Mouse (Mus musculus) limb, embryonic 11.5 days (tissue): ENCODE measurements around the gene Kctd10. TPM values are rescaled to one million over a fixed set of nuclear protein-coding genes. Genes with fewer than 3 reads are reported as not detected.

ENCODE experiments used
- ATAC-seq: fragments of 200-750 bp; cut with Nextera tagmentation; 2 replicates; pipeline ENCODE4 v1.8.0; 2017; ENCODE audit warnings: low read depth; ENCODE audit not compliant: insufficient number of reproducible peaks, low FRiP score, low TSS enrichment
- DNase-seq: peaks from one replicate; pipeline ENCODE4 v3.0.0-alpha.2; 2015; ENCODE audit warnings: low spot score
- H3K27ac ChIP-seq: fragments of 300-500 bp; sonication (generic); replicated peaks from 2 replicates; pipeline ENCODE4 v1.5.1; 2014; ENCODE audit warnings: low read depth, mild to moderate bottlenecking, low read length
- H3K27me3 ChIP-seq: fragments of 300-500 bp; sonication (generic); 2 replicates; pipeline ENCODE4 v1.6.1; 2014; ENCODE audit warnings: mild to moderate bottlenecking, low read length, mixed read lengths; ENCODE audit not compliant: control insufficient read depth, insufficient read depth
- H3K36me3 ChIP-seq: fragments of 300-500 bp; sonication (generic); 2 replicates; pipeline ENCODE4 v1.6.1; 2014; ENCODE audit warnings: mild to moderate bottlenecking, low read length, moderate library complexity, mixed read lengths; ENCODE audit not compliant: control insufficient read depth, insufficient read depth
- H3K4me1 ChIP-seq: fragments of 300-500 bp; sonication (generic); 2 replicates; pipeline ENCODE4 v1.6.1; 2014; ENCODE audit warnings: low read length, mixed read lengths; ENCODE audit not compliant: control insufficient read depth, insufficient read depth
- H3K4me2 ChIP-seq: fragments of 300-500 bp; sonication (generic); 2 replicates; pipeline ENCODE4 v1.6.1; 2014; ENCODE audit warnings: low read depth, mild to moderate bottlenecking, moderate library complexity; ENCODE audit not compliant: severe bottlenecking
- H3K4me3 ChIP-seq: fragments of 300-500 bp; sonication (generic); 2 replicates; pipeline ENCODE4 v1.5.1; 2014; ENCODE audit warnings: low read depth, low read length
- H3K9ac ChIP-seq: fragments of 300-500 bp; sonication (generic); 2 replicates; pipeline ENCODE4 v1.6.1; 2014; ENCODE audit warnings: mild to moderate bottlenecking, low read length
- H3K9me3 ChIP-seq: fragments of 300-500 bp; sonication (generic); 2 replicates; pipeline ENCODE4 v1.6.1; 2016; ENCODE audit warnings: low read length; ENCODE audit not compliant: control insufficient read depth
- WGBS: fragments of 180-500 bp; shearing (Covaris S2); extraction: QIAGEN DNeasy Blood & Tissue Kit; methylation state at CpG from one replicate; pipeline ENCODE4 v1.1.7; 2014; 5-methylcytosine and 5-hydroxymethylcytosine counted together
- polyA plus RNA-seq: library from polyadenylated mRNA; unstranded; fragments of >200 nt; fragmentation: Nextera tagmentation; extraction: Ambion mirVana; gene quantifications from 2 replicates; pipeline ENCODE4 v1.2.1, GENCODE M21; 2014

Gene Kctd10
- polyA plus RNA-seq, 1 experiment from 2014 or later = 88.6 TPM

GRCm38 (mm10) chr5:114374409-114375213 lies 5.7 kb downstream of the Kctd10 start:
- Histone ChIP-seq H3K4me2 (no peak overlapping the region), H3K27me3 (no peaks in the 10 kb centered on the region), H3K9ac (no peak overlapping the region), H3K9me3 (no peaks in the 10 kb centered on the region), H3K4me1 (peaks cover 45% of the 10 kb centered on the region), H3K36me3 (peaks cover 9% of the 10 kb centered on the region), H3K4me3 (no peak overlapping the region), H3K27ac (no peak overlapping the region)
- 90% methylated on average over 23 of the region's 23 CpGs for WGBS
- no peak for ATAC-seq
- DNase-seq = no peak

- H3K27me3 ChIP-seq = no peaks in the 10 kb centered on the region
- H3K9me3 ChIP-seq = no peaks in the 10 kb centered on the region
- H3K27ac ChIP-seq = no peak overlapping the region
- DNase-seq = no peak
- no peak overlapping the region for H3K9ac ChIP-seq
- no peak overlapping the region for H3K4me3 ChIP-seq
- WGBS = 91% methylated on average over 9 of the region's 9 CpGs
- H3K4me1 ChIP-seq = peaks cover 40% of the 10 kb centered on the region
- ATAC-seq = no peak
- H3K4me2 ChIP-seq = no peak overlapping the region
- peaks cover 17% of the 10 kb centered on the region for H3K36me3 ChIP-seq
Measured at GRCm38 (mm10) chr5:114373581-114373980, 6.7 kb downstream of the Kctd10 start.

- Histone ChIP-seq H3K9ac (no peak overlapping the region), H3K4me1 (peaks cover 38% of the 10 kb centered on the region), H3K9me3 (no peaks in the 10 kb centered on the region), H3K36me3 (peaks cover 18% of the 10 kb centered on the region), H3K4me2 (no peak overlapping the region), H3K27me3 (no peaks in the 10 kb centered on the region), H3K27ac (0 out of 2 replicates have a peak overlapping the region, but pooled peaks have one; percentile 56), H3K4me3 (no peak overlapping the region)
- ATAC-seq = no peak
- no peak for DNase-seq
- WGBS = 81% methylated on average over 11 of the region's 11 CpGs
Measured at GRCm38 (mm10) chr5:114373174-114373573, 7.1 kb downstream of the Kctd10 start.

GRCm38 (mm10) chr5:114372565-114372964 lies 7.7 kb downstream of the Kctd10 start:
- WGBS = 37% methylated on average over 11 of the region's 11 CpGs
- peaks cover 38% of the 10 kb centered on the region for H3K4me1 ChIP-seq
- no peak for DNase-seq

GRCm38 (mm10) chr5:114371731-114372473 lies 8.4 kb downstream of the Kctd10 start:
- ATAC-seq (no peak), DNase-seq (no peak)
- H3K36me3 ChIP-seq = peaks cover 28% of the 10 kb centered on the region
- H3K4me2 ChIP-seq = no peak overlapping the region
- no peaks in the 10 kb centered on the region for H3K9me3 ChIP-seq
- WGBS = 58% methylated on average over 25 of the region's 25 CpGs
- H3K4me3 ChIP-seq = no peak overlapping the region
- no peaks in the 10 kb centered on the region for H3K27me3 ChIP-seq
- peak overlapping the region; percentile 66; the same call in 1 of the 2 replicates for H3K27ac ChIP-seq
- peaks cover 38% of the 10 kb centered on the region for H3K4me1 ChIP-seq
- H3K9ac ChIP-seq = no peak overlapping the region

More at GRCm38 (mm10) chr5:114372565-114372964, 7.7 kb downstream of the Kctd10 start:
- Histone ChIP-seq H3K9me3 (no peaks in the 10 kb centered on the region), H3K36me3 (peaks cover 25% of the 10 kb centered on the region), H3K27ac (peak overlapping the region; percentile 56; the same call in 1 of the 2 replicates), H3K4me3 (no peak overlapping the region), H3K4me2 (no peak overlapping the region), H3K27me3 (no peaks in the 10 kb centered on the region), H3K9ac (no peak overlapping the region)
- ATAC-seq = no peak

- peak overlapping the region; percentile 66 for H3K27ac ChIP-seq
- H3K4me3 ChIP-seq = no peak overlapping the region
- H3K4me1 ChIP-seq = peaks cover 38% of the 10 kb centered on the region
- ATAC-seq = no peak
- WGBS = 41% methylated on average over 3 of the region's 3 CpGs
- no peaks in the 10 kb centered on the region for H3K27me3 ChIP-seq
- H3K4me2 ChIP-seq = no peak overlapping the region
- no peak for DNase-seq
- no peaks in the 10 kb centered on the region for H3K9me3 ChIP-seq
- H3K9ac ChIP-seq = no peak overlapping the region
- H3K36me3 ChIP-seq = peaks cover 28% of the 10 kb centered on the region
Measured at GRCm38 (mm10) chr5:114371331-114371730, 9.0 kb downstream of the Kctd10 start.

- peaks cover 38% of the 10 kb centered on the region for H3K4me1 ChIP-seq
- no peaks in the 10 kb centered on the region for H3K27me3 ChIP-seq
- H3K9me3 ChIP-seq = no peaks in the 10 kb centered on the region
- H3K9ac ChIP-seq = no peak overlapping the region
- H3K36me3 ChIP-seq = peaks cover 33% of the 10 kb centered on the region
- H3K27ac ChIP-seq = peak overlapping the region; percentile 66
- WGBS = 11% methylated on average over 9 of the region's 9 CpGs
- H3K4me3 ChIP-seq = no peak overlapping the region
- ATAC-seq = no peak
- DNase-seq = peak; percentile 78
- H3K4me2 ChIP-seq = peak overlapping the region; percentile 13
Measured at GRCm38 (mm10) chr5:114370371-114370776, 9.9 kb downstream of the Kctd10 start.

- no peak overlapping the region for H3K9ac ChIP-seq
- WGBS = 66% methylated on average over 9 of the region's 9 CpGs
- H3K4me1 ChIP-seq = peaks cover 38% of the 10 kb centered on the region
- peak overlapping the region; percentile 66 for H3K27ac ChIP-seq
- ATAC-seq (no peak), DNase-seq (no peak)
- peaks cover 37% of the 10 kb centered on the region for H3K36me3 ChIP-seq
- no peak overlapping the region; the same call in 1 of the 2 replicates for H3K4me2 ChIP-seq
- no peaks in the 10 kb centered on the region for H3K27me3 ChIP-seq
- no peaks in the 10 kb centered on the region for H3K9me3 ChIP-seq
- H3K4me3 ChIP-seq = no peak overlapping the region
Measured at GRCm38 (mm10) chr5:114369921-114370320, 10.4 kb downstream of the Kctd10 start.
